Mouse (Mus musculus) E14TG2a.4 (cell line): ENCODE measurements around the gene Ubald1.
A peak's percentile ranks its signal among the peaks of the same experiment; 100 is the strongest.

ENCODE experiments used
- CTCF ChIP-seq: conservative IDR thresholded peaks from 2 replicates; pipeline ENCODE4 v1.5.1; 2014; ENCODE audit warnings: low read length
- NANOG ChIP-seq: IDR thresholded peaks from 2 replicates; pipeline ENCODE4 v1.6.1; 2014; ENCODE audit warnings: borderline replicate concordance, low read length, mixed read lengths
- POU5F1 ChIP-seq: IDR thresholded peaks from 2 replicates; pipeline ENCODE4 v1.6.1; 2014; ENCODE audit warnings: low read length, borderline replicate concordance

DNA sequence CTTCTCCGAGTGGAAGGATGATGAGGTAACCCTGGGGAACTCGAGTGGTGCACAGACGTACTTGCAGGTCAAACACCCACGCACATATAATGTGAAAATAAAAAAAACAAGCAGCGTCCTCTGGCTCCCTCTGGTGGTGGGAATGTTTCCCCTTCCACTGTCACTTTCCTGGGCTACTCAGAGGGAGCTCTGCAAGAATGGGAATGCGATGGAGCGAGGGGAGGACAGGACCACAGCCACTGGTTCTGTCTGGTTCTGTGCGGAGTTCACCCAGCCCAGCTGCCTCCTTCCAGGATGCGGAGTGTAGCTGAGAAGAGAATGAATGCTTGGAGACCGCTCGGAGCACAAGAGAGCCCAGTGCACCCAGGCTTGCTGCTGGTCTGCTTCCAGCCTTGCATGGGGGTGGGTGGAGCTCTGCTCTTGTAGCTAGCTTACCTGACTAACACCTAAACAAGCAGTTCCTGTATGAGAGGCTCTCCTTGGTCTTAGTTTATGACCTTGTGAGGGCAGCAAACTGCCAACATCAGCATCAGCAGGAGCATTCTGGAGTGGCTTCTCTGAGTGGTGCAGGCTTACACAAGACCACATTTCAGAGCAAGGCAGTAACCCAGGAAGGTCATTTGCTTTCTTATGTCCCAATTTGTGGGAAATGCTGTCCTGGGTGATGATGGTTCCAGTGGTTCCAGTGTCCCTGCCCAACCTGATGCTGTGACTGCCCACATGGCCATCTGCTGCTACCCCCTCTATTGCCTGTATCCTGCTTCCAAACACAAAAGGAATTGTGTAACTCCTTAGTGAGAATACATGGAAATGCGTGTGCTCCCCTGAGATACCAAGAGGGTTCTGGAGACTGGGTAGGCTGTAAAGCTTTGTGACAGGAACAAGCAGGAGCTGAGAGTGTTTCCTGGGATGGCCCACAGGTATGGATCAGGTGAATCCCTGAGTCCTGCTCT, 33.9 kb upstream of the Ubald1 start:
- peak; percentile 96 for TF ChIP-seq CTCF
- TF ChIP-seq POU5F1 = no peak
- no peak for TF ChIP-seq NANOG
